Mouse (Mus musculus) lung, adult 2 months (tissue): ENCODE results near the gene Plxdc1. TPM values are rescaled to one million over a fixed set of nuclear protein-coding genes. Genes with fewer than 3 reads are reported as not detected.

ENCODE experiments used
- DNase-seq: peaks from one replicate; pipeline ENCODE4 v3.0.0; 2022
- H3K4me1 ChIP-seq: fragments of 200-500 bp; 2 replicates; pipeline ENCODE4 v1.6.1; 2011; ENCODE audit warnings: low read length; ENCODE audit not compliant: control insufficient read depth, insufficient read depth
- H3K4me3 ChIP-seq: fragments of 200-500 bp; replicated peaks from 2 replicates; pipeline ENCODE3; 2011; ENCODE audit warnings: low read depth, mild to moderate bottlenecking, control low read depth, low read length; ENCODE audit errors: extremely low read depth
- CTCF ChIP-seq: fragments of 200-500 bp; IDR thresholded peaks from 2 replicates; pipeline ENCODE4 v1.5.1; 2011; ENCODE audit warnings: mild to moderate bottlenecking, low read length, control low read depth; ENCODE audit not compliant: insufficient read depth
- POLR2A ChIP-seq: fragments of 200-500 bp; IDR thresholded peaks from 2 replicates; pipeline ENCODE4 v1.6.1; 2011; ENCODE audit warnings: low read depth, mild to moderate bottlenecking, control low read depth, low read length, borderline replicate concordance; ENCODE audit errors: extremely low read depth
- WGBS: fragments of 180-500 bp; shearing (Covaris S2); methylation state at CpG from one replicate; pipeline ENCODE4 v1.1.7; 2018; 5-methylcytosine and 5-hydroxymethylcytosine counted together
- polyA plus RNA-seq: library from polyadenylated mRNA; depleted of rRNA; stranded (reverse); fragments of >200 nt; gene quantifications from 2 replicates; pipeline ENCODE4 v1.2.3, GENCODE M21; 2012

Plxdc1 gene
- polyA plus RNA-seq, 1 experiment = 20.9 TPM

DNA sequence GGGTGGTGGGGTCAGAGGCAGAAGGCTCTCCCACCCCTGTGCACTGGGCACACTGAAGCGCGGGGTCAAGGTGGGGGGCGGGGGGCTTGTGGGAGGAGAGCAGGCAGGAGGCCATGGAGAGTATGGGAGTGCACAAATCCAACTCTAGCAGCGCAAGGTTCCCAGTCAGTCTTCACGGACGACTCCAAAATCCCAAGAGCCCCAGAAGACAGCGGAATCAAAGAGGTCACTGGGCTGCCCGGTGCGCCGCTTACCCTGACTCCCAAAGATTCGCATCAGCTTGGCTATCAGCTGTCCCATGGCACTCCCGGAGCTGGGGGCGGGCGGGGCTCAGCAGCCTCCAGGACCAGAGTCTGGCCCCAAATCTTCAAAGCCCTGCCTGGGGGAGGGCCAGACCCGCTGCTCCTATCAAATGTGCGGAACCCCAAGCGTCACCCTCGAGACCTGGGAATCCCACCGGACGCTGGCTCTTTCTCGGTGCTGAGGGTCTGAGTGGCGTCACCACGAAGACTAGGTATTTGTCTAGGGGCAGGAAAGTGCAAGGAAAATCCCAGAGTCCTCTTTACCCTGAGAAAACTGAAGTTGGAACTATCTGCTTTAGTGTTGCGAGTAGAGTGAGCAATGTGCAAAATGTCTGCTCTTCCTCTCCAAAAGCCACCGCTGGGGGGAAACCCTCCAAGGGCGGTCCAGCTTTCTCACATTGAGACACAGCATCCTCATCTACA lies 9.5 kb upstream of the Plxdc1 start, which contains the start of gene Arl5c:
Gene Arl5c, minus strand, starts transcription at position 618 of the 725 bp plus-strand sequence.
- peaks cover 2% of the 10 kb centered on the region for H3K4me1 ChIP-seq
- TF ChIP-seq CTCF (peak; percentile 26; the same call in 1 of the 2 replicates), POLR2A (peak; percentile 44; the same call in 1 of the 2 replicates)
- peak; percentile 26 for DNase-seq
- WGBS = 4% methylated on average over 26 of the region's 26 CpGs
- peak within 1 kb of the TSS; percentile 61 for H3K4me3 ChIP-seq

DNA sequence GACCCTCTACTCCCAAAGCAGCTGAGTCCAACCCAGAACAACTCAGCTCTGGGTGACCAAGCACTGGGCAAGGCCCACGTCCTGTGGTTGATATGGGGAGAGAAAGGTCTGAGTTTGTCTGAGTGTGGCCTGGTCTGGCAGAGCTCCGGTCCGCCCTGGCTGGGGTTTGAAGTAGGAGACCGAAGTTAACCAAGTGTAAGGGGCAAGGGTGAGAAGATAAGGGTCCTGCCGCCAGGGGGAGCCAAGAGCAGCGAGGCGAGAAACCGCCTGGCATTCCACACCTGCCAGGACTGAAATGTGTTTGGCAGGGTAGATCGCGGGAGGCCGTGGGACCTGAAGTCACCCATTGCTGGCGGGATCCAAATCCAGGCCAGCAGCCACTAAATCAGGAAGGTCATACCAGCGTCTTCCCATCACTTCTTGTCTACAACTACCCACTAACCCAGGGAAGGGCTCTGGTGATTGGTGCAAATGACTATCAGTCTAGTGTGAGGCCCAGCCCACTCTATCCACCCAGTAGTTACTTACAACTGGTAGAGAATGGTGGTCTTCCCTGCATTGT lies 8.4 kb upstream of the Plxdc1 start:
- H3K4me3 ChIP-seq = peak overlapping the region; percentile 61
- H3K4me1 ChIP-seq = peaks cover 2% of the 10 kb centered on the region
- peak; percentile 88 for DNase-seq
- 8% methylated on average over 13 of the region's 13 CpGs for WGBS
- TF ChIP-seq POLR2A (no peak), CTCF (peak; percentile 68)

DNA sequence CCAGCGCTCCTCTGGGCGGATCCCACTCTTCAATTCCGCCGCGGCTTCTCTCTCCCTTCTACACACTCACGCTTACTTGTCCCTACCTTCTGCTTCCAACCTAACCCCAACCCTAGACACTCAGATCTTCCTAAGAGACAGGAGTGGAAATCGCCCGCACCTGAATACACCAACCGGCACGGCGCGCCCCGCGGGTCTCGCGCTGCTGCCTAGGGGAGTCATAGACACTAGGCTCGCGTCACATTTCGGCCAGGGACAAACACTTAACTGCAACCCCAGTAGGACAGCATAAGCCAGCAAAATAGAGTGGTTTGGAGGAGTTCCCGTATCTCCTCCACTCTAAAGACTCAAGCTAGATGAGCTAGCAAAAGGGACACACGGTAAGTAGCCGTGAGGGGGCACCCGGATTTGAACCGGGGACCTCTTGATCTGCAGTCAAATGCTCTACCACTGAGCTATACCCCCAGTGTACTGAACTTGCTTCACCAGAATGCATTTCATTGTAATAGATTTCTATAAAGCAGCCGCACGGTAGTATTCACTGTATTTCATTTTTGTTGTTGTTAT lies 2.4 kb upstream of the Plxdc1 start:
- Histone ChIP-seq H3K4me3 (peak overlapping the region; percentile 98), H3K4me1 (0 out of 2 replicates have a peak, but pooled peaks cover 2% of the 10 kb centered on the region)
- under 1% methylated on average over 26 of the region's 26 CpGs for WGBS
- no peak for TF ChIP-seq POLR2A
- TF ChIP-seq CTCF = no peak
- peak; percentile 79 for DNase-seq

DNA sequence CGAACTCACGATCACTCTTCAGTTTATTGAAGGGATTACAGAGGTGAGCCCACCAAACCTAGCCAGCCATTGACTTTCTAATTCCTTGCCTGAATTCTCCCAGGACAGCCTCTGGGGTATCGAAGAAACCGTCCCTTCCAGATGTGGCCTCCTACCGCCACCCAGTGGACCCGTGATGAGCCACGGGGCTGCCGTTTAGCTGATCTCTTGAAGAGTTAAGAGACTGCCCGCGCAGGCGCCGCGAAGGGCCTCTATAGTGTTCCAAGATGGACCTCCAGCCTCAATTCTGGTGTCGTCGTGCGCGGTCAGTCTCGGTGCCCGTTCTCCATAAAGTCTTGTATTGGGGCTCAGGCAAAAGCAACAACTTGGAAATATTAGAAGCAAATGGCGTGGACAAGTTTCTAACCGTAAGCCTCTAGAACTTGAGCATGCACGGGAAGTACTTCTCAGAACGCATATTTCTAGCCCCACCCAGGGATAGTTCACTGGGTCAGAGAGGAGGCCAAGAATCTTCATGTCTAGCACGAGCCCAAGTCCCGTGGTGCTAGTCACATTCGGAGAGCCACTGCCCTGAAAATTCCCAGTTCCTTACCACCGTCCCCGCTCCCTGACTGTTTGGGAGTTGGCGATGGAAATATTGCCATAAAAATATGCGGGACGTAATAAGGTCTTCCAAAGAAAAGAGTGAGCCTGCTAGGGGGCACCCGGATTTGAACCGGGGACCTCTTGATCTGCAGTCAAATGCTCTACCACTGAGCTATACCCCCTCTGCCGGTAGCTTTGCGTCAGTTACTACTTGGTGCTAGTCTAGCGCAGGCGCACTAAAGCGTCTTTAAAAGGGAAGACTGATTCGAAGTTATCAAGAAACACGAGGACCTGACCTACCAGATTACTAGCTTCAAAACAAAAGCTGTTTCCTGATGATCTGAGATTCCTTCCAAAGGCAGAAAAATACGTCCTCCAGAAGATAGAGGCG lies 1.6 kb upstream of the Plxdc1 start:
- peak overlapping the region; percentile 98 for H3K4me3 ChIP-seq
- peak; percentile 95 for DNase-seq
- 0 out of 2 replicates have a peak, but pooled peaks cover 2% of the 10 kb centered on the region for H3K4me1 ChIP-seq
- TF ChIP-seq CTCF (peak; percentile 76), POLR2A (peak; percentile 77; the same call in 1 of the 2 replicates)
- WGBS = under 1% methylated on average over 42 of the region's 42 CpGs

DNA sequence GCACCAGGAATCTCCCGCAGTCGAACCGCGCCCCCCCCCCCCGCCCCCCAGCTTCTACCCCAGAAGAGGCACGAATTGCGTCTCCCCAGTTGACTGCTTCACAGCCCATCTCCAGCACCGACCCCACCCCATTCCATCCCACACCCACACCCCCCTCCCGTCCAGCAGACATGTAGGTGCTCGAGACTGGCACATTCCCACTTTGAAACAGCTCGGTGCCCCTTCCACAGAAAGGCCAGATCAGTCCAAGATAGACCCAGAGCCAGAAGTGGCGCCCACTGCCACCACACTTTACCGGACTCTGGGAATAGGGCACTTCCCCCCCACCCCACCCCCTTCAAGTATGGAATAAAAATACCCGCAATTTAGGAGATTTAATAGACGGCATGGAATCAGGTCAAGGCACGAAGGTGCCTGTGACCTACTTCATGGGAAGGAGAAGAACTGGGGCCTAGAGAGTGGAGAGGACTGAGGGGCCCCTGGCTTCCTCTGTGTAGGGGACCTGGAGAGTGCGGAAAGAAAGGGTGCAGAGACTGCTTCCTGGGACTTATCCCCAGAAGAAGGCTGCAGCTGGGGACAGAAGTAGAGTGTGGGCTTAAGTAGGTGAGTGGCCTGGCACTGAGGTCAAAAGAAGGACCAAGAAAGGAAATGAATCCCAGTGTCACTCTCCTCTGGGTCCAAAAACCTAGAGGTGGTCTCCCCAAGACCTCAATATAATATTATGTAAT lies 658 bp upstream of the Plxdc1 start:
- WGBS = 37% methylated on average over 13 of the region's 17 CpGs
- H3K4me1 ChIP-seq = 0 out of 2 replicates have a peak, but pooled peaks cover 2% of the 10 kb centered on the region
- H3K4me3 ChIP-seq = peak overlapping the region; percentile 20
- TF ChIP-seq POLR2A = no peak
- TF ChIP-seq CTCF = no peak
- no peak for DNase-seq

DNA sequence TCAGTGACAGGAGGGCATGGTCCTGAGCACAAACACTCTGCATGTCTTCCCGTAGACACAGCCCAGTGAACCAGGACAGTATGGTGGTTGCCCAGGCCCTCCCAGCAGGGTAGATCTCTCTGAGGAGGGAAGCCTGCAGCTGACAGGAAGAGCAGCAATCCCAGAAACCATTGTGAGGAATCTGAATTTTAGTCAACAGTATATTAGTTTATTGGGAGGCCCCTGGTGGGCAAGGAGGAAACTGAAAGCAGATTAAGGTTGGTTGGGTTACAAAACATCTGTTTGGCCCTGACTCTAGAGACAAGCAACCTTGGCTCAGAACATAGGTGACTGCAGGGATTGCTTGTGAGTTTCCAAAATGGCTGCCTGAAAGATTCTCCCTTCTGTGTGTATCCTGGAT lies 2.3 kb downstream of the Plxdc1 start:
- WGBS = 81% methylated on average over 1 of the region's 1 CpGs
- TF ChIP-seq CTCF (no peak), POLR2A (no peak)
- no peak for DNase-seq
- Histone ChIP-seq H3K4me1 (no peaks in the 10 kb centered on the region), H3K4me3 (no peak overlapping the region)

DNA sequence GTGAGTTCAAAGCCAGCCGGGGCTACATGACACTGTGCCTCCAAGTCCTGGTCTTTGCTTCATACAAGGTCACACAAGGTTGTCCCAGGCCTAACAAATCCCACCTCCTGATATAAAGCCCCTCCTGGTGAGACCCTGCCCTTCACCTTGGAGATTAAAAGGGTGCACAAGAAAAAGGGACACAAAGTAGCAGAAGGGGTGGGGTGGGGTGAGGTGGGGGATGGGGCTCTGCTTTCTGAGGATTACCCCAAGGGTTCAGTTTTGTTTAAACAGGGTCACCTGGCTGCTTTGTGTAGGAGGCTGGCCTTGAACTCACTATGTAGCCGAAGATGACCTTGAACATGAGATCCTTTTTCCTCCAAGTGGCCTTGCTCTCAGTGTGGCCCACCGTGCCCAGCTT lies 2.7 kb downstream of the Plxdc1 start:
- no peak for DNase-seq
- TF ChIP-seq CTCF (no peak), POLR2A (no peak)
- H3K4me1 ChIP-seq = no peaks in the 10 kb centered on the region
- WGBS = 84% methylated on average over 3 of the region's 3 CpGs
- no peak overlapping the region for H3K4me3 ChIP-seq

DNA sequence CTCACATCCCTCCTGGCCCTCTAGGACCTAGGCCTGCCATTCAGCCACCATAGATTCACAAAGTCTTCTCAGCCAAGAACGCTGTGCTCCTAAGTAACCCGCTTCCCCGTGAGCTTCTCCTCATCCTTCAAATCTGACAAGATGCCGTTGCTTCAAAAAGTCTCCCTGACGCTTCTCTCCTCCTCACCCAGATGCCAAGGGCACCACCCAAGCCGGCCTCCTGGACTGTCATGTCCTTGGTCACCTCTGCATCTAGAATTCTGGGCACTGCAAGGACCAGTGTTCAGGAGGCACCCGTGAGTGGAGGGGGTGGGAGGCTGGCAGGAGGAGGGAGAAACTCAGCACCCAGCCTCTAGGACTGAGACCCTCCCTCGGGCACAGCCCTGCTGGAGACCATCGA lies 3.5 kb downstream of the Plxdc1 start:
- 81% methylated on average over 9 of the region's 9 CpGs for WGBS
- no peaks in the 10 kb centered on the region for H3K4me1 ChIP-seq
- DNase-seq = no peak
- no peak overlapping the region for H3K4me3 ChIP-seq
- TF ChIP-seq CTCF (no peak), POLR2A (no peak)
